Mouse (Mus musculus) thymus, adult 2 months (tissue): ENCODE measurements at regions not wholly inside any gene's neighbourhood (a gene's known extent, or its start where the extent isn't known, plus 50 kb on each side); places are given as distances from the start of the nearest gene placed in this dataset.

Source experiments
- CTCF ChIP-seq: fragments of 200-500 bp; IDR thresholded peaks from 2 replicates; pipeline ENCODE4 v1.5.1; 2012; ENCODE audit warnings: mild to moderate bottlenecking, control low read depth, low read length, moderate library complexity, borderline replicate concordance; ENCODE audit not compliant: control insufficient read depth, poor library complexity, insufficient read depth; ENCODE audit errors: extremely low read depth
- POLR2A ChIP-seq: fragments of 200-500 bp; IDR thresholded peaks from 2 replicates; pipeline ENCODE4 v1.6.1; 2012; ENCODE audit warnings: mild to moderate bottlenecking, low read length, control low read depth, moderate library complexity; ENCODE audit not compliant: control insufficient read depth, poor library complexity, insufficient read depth; ENCODE audit errors: extremely low read depth

DNA sequence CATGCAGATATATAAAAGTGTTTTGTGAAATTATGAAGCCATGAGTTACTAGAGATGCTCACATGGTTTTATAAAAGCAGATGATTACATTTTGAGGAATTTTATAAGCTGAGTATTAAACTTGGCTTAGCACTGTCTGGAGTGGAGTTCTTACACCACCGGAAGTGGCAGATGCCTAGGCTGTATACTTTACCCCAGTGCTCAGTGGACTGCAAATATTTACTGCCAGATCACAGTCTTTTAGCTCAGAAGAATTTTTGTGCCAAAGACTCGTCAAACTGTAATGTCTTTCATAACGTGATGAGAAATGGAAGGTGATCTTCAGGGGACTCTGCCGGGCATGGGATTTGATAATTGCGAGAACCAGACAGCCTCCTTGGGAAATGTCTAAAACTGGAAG lies 136.1 kb upstream of the 9330182O14Rik start:
- TF ChIP-seq POLR2A (no peak), CTCF (no peak)
